Mouse (Mus musculus): ENCODE measurements around the gene Nt5c2. TPM values are rescaled to one million over a fixed set of nuclear protein-coding genes. Genes with fewer than 3 reads are reported as not detected.
"Not testable (repeated sequence)": the region's sequence is repeated elsewhere in the genome, so short reads cannot be mapped to it uniquely, and the experiment has no call there.

Gene Nt5c2
- polyA plus RNA-seq, 1 experiment, result 50.5 TPM

- no peak overlapping the region for H3K27ac ChIP-seq (ENCODE audit: insufficient read depth, low read length)
- H3K4me1 ChIP-seq (ENCODE audit: control insufficient read depth, insufficient read depth, low read length), result no peaks in the 10 kb centered on the region
- TF ChIP-seq CTCF (IDR thresholded peaks at IDR 0.05; ENCODE audit: borderline replicate concordance, insufficient read depth, low read length) (no peak), POLR2A (IDR thresholded peaks at IDR 0.05; ENCODE audit: low read depth, low read length) (no peak)
- no peak overlapping the region for H3K4me3 ChIP-seq (ENCODE audit: insufficient read depth, low read length)
Measured at GRCm38 (mm10) chr19:46981462-46981861, 33.5 kb downstream of the Nt5c2 start.

GRCm38 (mm10) chr19:46979781-46980105 is 35.2 kb downstream of the Nt5c2 start:
- H3K4me1 ChIP-seq (ENCODE audit: control insufficient read depth, insufficient read depth, low read length), result no peaks in the 10 kb centered on the region
- H3K4me3 ChIP-seq (ENCODE audit: insufficient read depth, low read length), result no peak overlapping the region
- no peak overlapping the region for H3K27ac ChIP-seq (ENCODE audit: insufficient read depth, low read length)
- no peak for TF ChIP-seq CTCF (IDR thresholded peaks at IDR 0.05; ENCODE audit: borderline replicate concordance, insufficient read depth, low read length)

DNA sequence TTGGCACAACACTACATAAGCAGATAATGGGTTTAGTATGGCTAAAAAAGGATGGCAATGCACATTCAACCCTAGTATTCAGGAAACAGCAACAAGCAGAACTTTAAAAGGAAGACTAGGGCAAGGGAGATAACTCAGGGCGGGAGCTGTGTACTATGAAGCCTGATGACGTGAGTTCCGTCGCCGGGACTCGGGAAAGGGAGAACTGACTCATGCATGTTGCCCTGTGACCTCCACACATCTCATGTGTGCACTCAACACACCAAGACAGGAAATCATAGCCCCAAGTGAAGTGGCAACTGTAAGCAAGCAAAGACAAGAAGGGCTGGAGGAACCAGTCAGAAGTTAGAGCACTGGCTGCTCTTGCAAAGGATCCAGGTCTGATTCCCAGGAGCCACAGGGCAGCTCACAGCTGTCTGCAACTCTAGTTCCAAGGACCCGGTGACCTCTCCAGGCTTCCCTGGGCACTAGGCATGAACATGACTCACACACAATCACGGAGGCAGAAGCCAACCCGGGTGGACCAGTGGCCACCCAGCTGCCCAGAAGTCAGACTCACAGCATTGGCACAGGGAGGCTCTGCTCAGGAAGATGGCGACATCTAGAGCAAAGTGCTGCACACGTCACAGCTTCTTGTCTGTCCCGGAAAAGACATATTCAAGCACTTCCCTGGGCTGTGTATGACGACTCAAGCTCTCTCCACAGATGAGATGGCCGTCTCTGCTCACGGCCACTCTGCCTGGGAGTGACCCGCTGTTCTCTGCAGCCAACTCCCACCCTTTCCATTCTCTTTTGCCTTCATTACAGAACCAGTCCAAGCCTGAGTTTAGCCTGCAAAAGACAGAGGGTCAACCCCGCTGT is 35.8 kb downstream of the Nt5c2 start:
- Histone ChIP-seq H3K27ac (ENCODE audit: insufficient read depth, low read length) (no peak overlapping the region), H3K4me1 (ENCODE audit: control insufficient read depth, insufficient read depth, low read length) (no peaks in the 10 kb centered on the region), H3K4me3 (ENCODE audit: insufficient read depth, low read length) (no peak overlapping the region)
- TF ChIP-seq CTCF (IDR thresholded peaks at IDR 0.05; ENCODE audit: borderline replicate concordance, insufficient read depth, low read length), result peak; percentile 47; the same call in 1 of the 2 replicates
- no peak for TF ChIP-seq POLR2A (IDR thresholded peaks at IDR 0.05; ENCODE audit: low read depth, low read length)

DNA sequence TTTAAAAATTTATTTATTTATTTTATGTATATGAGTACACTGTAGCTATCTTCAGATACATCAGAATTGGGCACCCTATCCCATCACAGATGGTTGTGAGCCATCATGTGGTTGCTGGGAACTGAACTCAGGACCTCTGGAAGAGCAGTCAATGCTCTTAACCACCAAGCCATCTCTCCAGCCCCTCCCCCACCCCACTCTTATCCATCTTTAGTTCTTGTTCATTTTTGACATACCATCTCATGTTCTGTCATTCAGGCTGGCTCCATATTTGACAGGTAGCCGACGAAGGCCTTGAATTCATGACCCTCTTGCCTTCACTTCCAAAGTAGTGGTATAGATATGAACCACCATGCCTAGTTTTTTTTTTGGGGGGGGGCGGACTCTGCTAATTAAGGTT is 36.9 kb downstream of the Nt5c2 start:
- H3K4me1 ChIP-seq (ENCODE audit: control insufficient read depth, insufficient read depth, low read length); H3K27ac ChIP-seq (ENCODE audit: insufficient read depth, low read length); H3K4me3 ChIP-seq (ENCODE audit: insufficient read depth, low read length): not testable (repeated sequence)

GRCm38 (mm10) chr19:46977460-46977859 is 37.5 kb downstream of the Nt5c2 start:
- Histone ChIP-seq H3K4me3 (ENCODE audit: insufficient read depth, low read length) (no peak overlapping the region), H3K27ac (ENCODE audit: insufficient read depth, low read length) (no peak overlapping the region), H3K4me1 (ENCODE audit: control insufficient read depth, insufficient read depth, low read length) (no peaks in the 10 kb centered on the region)
- TF ChIP-seq CTCF (IDR thresholded peaks at IDR 0.05; ENCODE audit: borderline replicate concordance, insufficient read depth, low read length), result no peak
- TF ChIP-seq POLR2A (IDR thresholded peaks at IDR 0.05; ENCODE audit: low read depth, low read length), result no peak

DNA sequence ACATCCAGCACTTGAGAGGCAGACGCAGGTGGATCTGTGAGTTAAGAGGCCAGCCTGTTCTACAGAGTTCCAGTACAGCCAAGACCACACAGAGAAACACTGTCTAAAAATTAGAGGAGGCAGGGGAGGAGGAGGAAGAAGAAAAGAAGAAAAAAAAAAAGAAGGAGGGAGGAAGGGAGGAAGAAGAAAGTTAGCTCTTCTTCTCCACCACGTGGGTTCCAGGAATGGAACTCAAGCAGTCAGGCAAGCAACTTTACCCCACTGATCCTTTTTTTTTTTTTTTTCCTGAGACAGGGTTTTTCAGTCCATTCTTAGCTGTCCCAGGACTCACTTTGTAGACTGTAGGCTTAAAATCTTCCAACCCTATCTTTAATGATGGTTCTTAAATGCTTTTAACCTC is 38.2 kb downstream of the Nt5c2 start:
- no peaks in the 10 kb centered on the region for H3K4me1 ChIP-seq (ENCODE audit: control insufficient read depth, insufficient read depth, low read length)
- TF ChIP-seq POLR2A (IDR thresholded peaks at IDR 0.05; ENCODE audit: low read depth, low read length) (no peak), CTCF (IDR thresholded peaks at IDR 0.05; ENCODE audit: borderline replicate concordance, insufficient read depth, low read length) (no peak)
- no peak overlapping the region for H3K4me3 ChIP-seq (ENCODE audit: insufficient read depth, low read length)
- H3K27ac ChIP-seq (ENCODE audit: insufficient read depth, low read length), result no peak overlapping the region

GRCm38 (mm10) chr19:46975997-46976396 is 39.0 kb downstream of the Nt5c2 start:
- Histone ChIP-seq H3K27ac (ENCODE audit: insufficient read depth, low read length) (no peak overlapping the region), H3K4me1 (ENCODE audit: control insufficient read depth, insufficient read depth, low read length) (no peaks in the 10 kb centered on the region), H3K4me3 (ENCODE audit: insufficient read depth, low read length) (no peak overlapping the region)
- TF ChIP-seq CTCF (IDR thresholded peaks at IDR 0.05; ENCODE audit: borderline replicate concordance, insufficient read depth, low read length), result no peak
- TF ChIP-seq POLR2A (IDR thresholded peaks at IDR 0.05; ENCODE audit: low read depth, low read length), result no peak

DNA sequence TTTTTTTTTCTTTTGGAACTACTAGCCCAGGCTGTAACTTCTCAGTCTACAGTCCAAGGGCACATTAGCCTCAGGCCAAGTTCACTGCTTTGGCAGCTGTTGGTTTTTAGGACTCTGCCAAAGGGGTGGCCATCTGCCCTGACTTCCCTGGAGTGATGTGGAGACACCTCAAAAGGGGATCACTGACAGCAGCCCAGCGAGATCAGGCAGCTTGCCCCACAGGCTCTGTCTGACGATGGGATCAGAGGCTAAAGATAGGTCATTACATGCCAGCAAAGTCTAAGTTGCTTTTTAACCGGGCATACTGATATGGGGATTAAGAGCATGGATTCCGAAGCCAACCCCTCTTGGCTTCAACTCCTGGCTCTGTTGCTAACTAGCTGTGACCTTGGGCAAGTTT is 39.4 kb downstream of the Nt5c2 start:
- TF ChIP-seq POLR2A (IDR thresholded peaks at IDR 0.05; ENCODE audit: low read depth, low read length) (no peak), CTCF (IDR thresholded peaks at IDR 0.05; ENCODE audit: borderline replicate concordance, insufficient read depth, low read length) (no peak)
- no peaks in the 10 kb centered on the region for H3K4me1 ChIP-seq (ENCODE audit: control insufficient read depth, insufficient read depth, low read length)
- H3K27ac ChIP-seq (ENCODE audit: insufficient read depth, low read length), result no peak overlapping the region
- H3K4me3 ChIP-seq (ENCODE audit: insufficient read depth, low read length), result no peak overlapping the region

- TF ChIP-seq CTCF (IDR thresholded peaks at IDR 0.05; ENCODE audit: borderline replicate concordance, insufficient read depth, low read length) (no peak), POLR2A (IDR thresholded peaks at IDR 0.05; ENCODE audit: low read depth, low read length) (no peak)
- no peak overlapping the region for H3K27ac ChIP-seq (ENCODE audit: insufficient read depth, low read length)
- H3K4me3 ChIP-seq (ENCODE audit: insufficient read depth, low read length), result no peak overlapping the region
- H3K4me1 ChIP-seq (ENCODE audit: control insufficient read depth, insufficient read depth, low read length), result no peaks in the 10 kb centered on the region
Measured at GRCm38 (mm10) chr19:46972159-46972558, 42.8 kb downstream of the Nt5c2 start.

DNA sequence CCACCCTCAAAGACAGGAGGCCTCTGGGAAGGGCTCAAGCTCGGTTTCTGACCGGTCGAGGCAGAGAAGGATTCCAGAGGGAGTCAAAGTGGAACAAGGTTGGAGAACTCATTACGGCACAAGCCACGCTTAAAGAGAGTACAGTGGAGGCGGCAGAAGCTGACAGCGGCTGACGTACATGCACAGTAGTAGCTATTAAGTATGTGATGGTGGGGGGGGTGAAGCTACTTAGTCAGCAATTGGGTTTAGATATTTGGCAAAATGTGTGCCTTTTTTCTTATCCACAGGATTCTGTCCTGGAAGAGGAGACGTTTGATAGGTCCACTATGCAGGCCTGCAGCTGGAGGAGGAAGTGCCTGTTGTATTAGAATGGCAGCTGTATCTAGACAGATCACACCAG is 43.2 kb downstream of the Nt5c2 start:
- no peak for TF ChIP-seq POLR2A (IDR thresholded peaks at IDR 0.05; ENCODE audit: low read depth, low read length)
- no peak for TF ChIP-seq CTCF (IDR thresholded peaks at IDR 0.05; ENCODE audit: borderline replicate concordance, insufficient read depth, low read length)
- Histone ChIP-seq H3K4me3 (ENCODE audit: insufficient read depth, low read length) (no peak overlapping the region), H3K4me1 (ENCODE audit: control insufficient read depth, insufficient read depth, low read length) (no peaks in the 10 kb centered on the region), H3K27ac (ENCODE audit: insufficient read depth, low read length) (no peak overlapping the region)
